In genomic region chr10:56431600-56432389, GRCm38 (mm10) we compare ENCODE assay signal across 8 mouse cellular contexts. TPM values are rescaled to one million over a fixed set of nuclear protein-coding genes. Genes with fewer than 3 reads are reported as not detected.
A peak's percentile ranks its signal among the peaks of the same experiment; 100 is the strongest.
DNase-seq lines count a peak whose midpoint lies in the region; ATAC-seq lines count a peak whose summit lies in the region.

No protein-coding gene starts in this region.

- H3K9me3 ChIP-seq in embryonic facial prominence, embryonic 15.5 days (replicated peaks) = no peaks in the 10 kb centered on the region
- no peaks in the 10 kb centered on the region for H3K9me3 ChIP-seq in intestine, embryonic 15.5 days

- peak overlapping the region; percentile 71 for H3K27ac ChIP-seq in embryonic facial prominence, embryonic 15.5 days (replicated peaks)
- no peak overlapping the region for H3K27ac ChIP-seq in intestine, embryonic 15.5 days

- intact Hi-C loops in heart, postnatal 36 days (cut with DNase I) = no loop called here

- H3K4me3 ChIP-seq in embryonic facial prominence, embryonic 15.5 days (replicated peaks) = peak overlapping the region; percentile 31
- H3K4me3 ChIP-seq in intestine, embryonic 15.5 days (replicated peaks) = peak overlapping the region; percentile 23

- DNase-seq in heart, adult 11 months = peak; percentile 82
- DNase-seq in heart, postnatal 36 days = no peak
- DNase-seq in ES-CJ7 (ENCODE audit: low read depth, low spot score) = peak; percentile 60
- DNase-seq in neural tube, embryonic 10.5 days (ENCODE audit: extremely low spot score, low spot score) = peak; percentile 62
- DNase-seq in adrenal gland, postnatal 4 days (ENCODE audit: low spot score in 2 of 2) = no peak
- DNase-seq in urinary bladder, adult 18-20 months (ENCODE audit: low spot score in 2 of 2) = no peak

- WGBS in embryonic facial prominence, embryonic 15.5 days = 7% methylated on average over 23 of the region's 23 CpGs
- 8% methylated on average over 23 of the region's 23 CpGs for WGBS in intestine, embryonic 15.5 days

- H3K4me1 ChIP-seq in embryonic facial prominence, embryonic 15.5 days = peaks cover 6% of the 10 kb centered on the region; the same call in 1 of the 2 replicates
- H3K4me1 ChIP-seq in intestine, embryonic 15.5 days (replicated peaks) = no peaks in the 10 kb centered on the region

- ATAC-seq in embryonic facial prominence, embryonic 15.5 days (ENCODE audit: insufficient number of reproducible peaks, low FRiP score, low TSS enrichment, low read depth) = peak; percentile 72
- ATAC-seq in intestine, embryonic 15.5 days = peak; percentile 58; the same call in 1 of the 2 replicates

- 0 out of 2 replicates have a peak overlapping the region, but pooled peaks have one; percentile 26 for H3K9ac ChIP-seq in embryonic facial prominence, embryonic 15.5 days
- no peak overlapping the region for H3K9ac ChIP-seq in intestine, embryonic 15.5 days

- H3K4me2 ChIP-seq in embryonic facial prominence, embryonic 15.5 days (replicated peaks) = peak overlapping the region; percentile 61
- H3K4me2 ChIP-seq in intestine, embryonic 15.5 days (replicated peaks) = peak overlapping the region; percentile 62

- no peaks in the 10 kb centered on the region for H3K36me3 ChIP-seq in embryonic facial prominence, embryonic 15.5 days
- no peaks in the 10 kb centered on the region for H3K36me3 ChIP-seq in intestine, embryonic 15.5 days

- H3K27me3 ChIP-seq in embryonic facial prominence, embryonic 15.5 days = no peaks in the 10 kb centered on the region
- no peaks in the 10 kb centered on the region for H3K27me3 ChIP-seq in intestine, embryonic 15.5 days (replicated peaks)

RNA-seq across cellular contexts. Expression of gene Gja1, which starts 54.7 kb away (rescaled TPM):
- total RNA-seq in heart, postnatal 36 days (2021) = 100 to 1,000 TPM; 368 to 382 TPM
- 339 and 357 TPM in 2 replicates for polyA plus RNA-seq in embryonic facial prominence, embryonic 15.5 days (2015; fragmentation: Nextera tagmentation; extraction: Ambion mirVana)
- polyA plus RNA-seq in intestine, embryonic 15.5 days (2015; fragmentation: Nextera tagmentation; extraction: Ambion mirVana) = 38.6 and 43.2 TPM in 2 replicates
- total RNA-seq in adrenal gland, postnatal 4 days (2021) = 100 to 1,000 TPM; 218 to 248 TPM

Comparison
In these comparisons a context has a peak if more than half of its experiments do, and no peak if none do; other contexts are left out.
1. DNase-seq: peak in heart, adult 11 months (single experiment), ES-CJ7 (single experiment) and neural tube, embryonic 10.5 days (single experiment); none in heart, postnatal 36 days (0 of 2), adrenal gland, postnatal 4 days (0 of 2) and urinary bladder, adult 18-20 months (0 of 2).